Mouse (Mus musculus): ENCODE data around the gene Fam243. TPM values are rescaled to one million over a fixed set of nuclear protein-coding genes. Genes with fewer than 3 reads are reported as not detected.

Gene Fam243
- polyA plus RNA-seq, 1 experiment: not detected

DNA sequence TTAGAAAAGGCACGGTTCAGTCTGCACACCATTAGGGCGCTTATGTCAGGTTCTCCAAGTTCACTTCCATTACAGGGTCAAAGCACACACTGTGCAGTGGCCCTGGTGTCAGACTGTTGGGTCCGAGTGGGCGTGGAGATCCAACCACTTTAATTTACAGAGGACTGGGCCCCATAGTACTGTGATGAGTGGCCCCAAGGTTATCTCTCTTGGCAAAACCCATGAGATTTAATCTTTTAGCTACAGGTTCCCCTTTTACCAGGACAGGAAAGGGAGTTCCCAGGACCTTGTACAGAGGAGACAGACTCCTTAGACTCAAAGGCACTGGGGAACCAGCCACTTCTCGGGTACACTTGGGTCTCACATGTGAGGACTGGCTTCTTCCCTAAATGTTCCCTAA is 34.1 kb upstream of the Fam243 start:
- Histone ChIP-seq H3K27ac (ENCODE audit: insufficient read depth, low read depth, low read length) (no peak overlapping the region), H3K4me3 (ENCODE audit: insufficient read depth, low read depth, low read length) (no peak overlapping the region), H3K4me1 (ENCODE audit: control insufficient read depth, insufficient read depth, low read length) (0 out of 2 replicates have a peak, but pooled peaks cover 3% of the 10 kb centered on the region)
- TF ChIP-seq POLR2A (IDR thresholded peaks at IDR 0.05; ENCODE audit: insufficient read depth, low read depth, low read length) (no peak), CTCF (IDR thresholded peaks at IDR 0.05; ENCODE audit: insufficient read depth, low read depth, low read length) (no peak)
- 91% methylated on average over 5 of the region's 5 CpGs for WGBS

DNA sequence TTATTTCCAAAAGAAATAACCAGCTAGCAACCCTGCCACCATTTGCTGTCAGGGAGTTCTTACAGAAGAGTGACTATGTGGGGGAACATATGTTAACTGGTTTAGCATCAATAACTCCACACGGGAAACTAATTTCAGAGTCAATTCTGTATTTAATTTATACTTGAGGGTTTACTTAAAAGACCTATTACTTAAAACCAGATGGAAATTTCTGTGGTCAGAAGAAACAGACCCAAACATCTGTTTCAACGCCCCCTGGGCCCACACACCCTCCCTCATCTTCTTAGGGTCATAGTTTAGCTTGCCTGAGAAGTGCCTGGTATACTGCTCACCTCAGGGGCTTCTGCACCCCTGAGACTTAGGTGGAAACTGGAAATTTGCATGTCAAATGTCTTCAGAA is 32.7 kb upstream of the Fam243 start:
- Histone ChIP-seq H3K27ac (ENCODE audit: insufficient read depth, low read depth, low read length) (no peak overlapping the region), H3K4me1 (ENCODE audit: control insufficient read depth, insufficient read depth, low read length) (0 out of 2 replicates have a peak, but pooled peaks cover 3% of the 10 kb centered on the region), H3K4me3 (ENCODE audit: insufficient read depth, low read depth, low read length) (no peak overlapping the region)
- WGBS: 79% methylated on average over 2 of the region's 2 CpGs
- TF ChIP-seq POLR2A (IDR thresholded peaks at IDR 0.05; ENCODE audit: insufficient read depth, low read depth, low read length) (no peak), CTCF (IDR thresholded peaks at IDR 0.05; ENCODE audit: insufficient read depth, low read depth, low read length) (no peak)

DNA sequence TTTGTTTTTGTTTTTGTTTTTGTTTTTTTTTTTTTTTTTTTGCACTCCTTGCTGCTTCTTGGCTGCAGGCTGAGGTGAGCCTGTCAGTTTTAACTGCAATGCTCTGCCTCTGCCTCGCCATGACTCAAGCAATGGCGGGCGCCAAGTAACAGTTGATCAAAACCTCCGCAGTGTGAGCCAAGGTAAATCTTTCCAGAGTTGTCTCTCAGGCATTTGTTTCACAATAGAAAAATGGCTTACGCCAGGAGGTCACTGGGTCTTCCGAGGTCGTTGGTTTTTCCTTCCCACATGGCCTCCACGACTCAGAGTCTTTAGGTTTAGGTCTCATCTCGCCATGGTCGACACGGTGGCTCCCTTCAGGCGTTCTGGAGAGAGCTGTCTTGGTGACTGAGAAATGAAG is 32.1 kb upstream of the Fam243 start:
- H3K4me1 ChIP-seq (ENCODE audit: control insufficient read depth, insufficient read depth, low read length): no peaks in the 10 kb centered on the region
- WGBS: 90% methylated on average over 12 of the region's 12 CpGs
- no peak for TF ChIP-seq CTCF (IDR thresholded peaks at IDR 0.05; ENCODE audit: insufficient read depth, low read depth, low read length)
- H3K4me3 ChIP-seq (ENCODE audit: insufficient read depth, low read depth, low read length): no peak overlapping the region
- no peak overlapping the region for H3K27ac ChIP-seq (ENCODE audit: insufficient read depth, low read depth, low read length)

DNA sequence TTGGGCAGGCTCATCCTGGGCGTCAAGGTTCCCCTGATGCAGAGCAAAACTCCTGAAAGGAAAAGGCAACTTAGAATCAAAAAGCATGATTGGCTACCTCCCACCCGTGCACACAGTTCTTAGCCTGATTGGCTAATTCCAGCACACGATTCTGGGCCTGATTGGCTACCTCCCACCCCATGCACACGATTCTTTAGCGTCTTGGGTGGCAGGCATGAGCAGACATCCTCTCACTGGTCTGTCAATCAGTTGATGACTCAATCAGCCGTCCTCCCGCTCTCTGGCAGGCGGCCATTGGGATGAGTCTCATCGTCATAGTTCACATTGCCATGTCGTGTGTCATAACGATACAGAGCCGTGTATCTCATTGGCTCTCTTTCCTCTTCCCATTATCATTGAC is 27.7 kb upstream of the Fam243 start:
- whole genome bisulfite sequencing: 85% methylated on average over 12 of the region's 12 CpGs
- H3K4me1 ChIP-seq (ENCODE audit: control insufficient read depth, insufficient read depth, low read length): no peaks in the 10 kb centered on the region
- H3K4me3 ChIP-seq (ENCODE audit: insufficient read depth, low read depth, low read length): no peak overlapping the region
- H3K27ac ChIP-seq (ENCODE audit: insufficient read depth, low read depth, low read length): no peak overlapping the region
- TF ChIP-seq CTCF (IDR thresholded peaks at IDR 0.05; ENCODE audit: insufficient read depth, low read depth, low read length) (no peak), POLR2A (IDR thresholded peaks at IDR 0.05; ENCODE audit: insufficient read depth, low read depth, low read length) (no peak)

DNA sequence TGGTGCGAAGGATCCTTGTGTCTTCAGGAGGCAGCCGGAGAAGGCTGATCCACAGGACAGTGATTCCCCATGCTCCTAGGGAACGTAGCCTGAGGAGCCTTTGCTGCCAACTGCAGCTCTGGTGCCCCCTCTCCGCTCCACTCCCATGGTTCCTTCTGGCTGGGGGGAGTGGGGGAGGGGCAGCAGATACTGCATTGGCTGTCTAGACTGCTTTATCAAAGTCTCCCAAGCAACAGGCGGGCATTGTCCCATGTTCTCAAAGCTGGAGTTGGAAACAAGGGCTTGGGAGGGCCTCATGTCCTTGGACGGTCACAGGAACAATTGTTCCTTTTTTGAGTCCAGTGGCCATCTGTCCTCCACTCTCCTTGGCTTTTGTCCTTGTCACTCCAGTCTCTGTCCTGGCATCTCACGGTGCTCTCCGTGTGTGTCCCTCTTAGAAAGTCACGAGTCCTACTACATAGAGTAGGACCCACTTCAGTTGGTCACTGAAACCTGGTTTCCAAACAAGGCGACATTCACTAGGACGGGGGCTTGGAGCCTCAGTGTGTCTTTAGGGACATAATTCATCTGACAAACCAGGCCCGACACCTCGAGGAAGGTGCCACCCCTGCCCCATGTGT is 25.2 kb upstream of the Fam243 start:
- Histone ChIP-seq H3K4me3 (ENCODE audit: insufficient read depth, low read depth, low read length) (no peak overlapping the region), H3K27ac (ENCODE audit: insufficient read depth, low read depth, low read length) (no peak overlapping the region), H3K4me1 (ENCODE audit: control insufficient read depth, insufficient read depth, low read length) (no peaks in the 10 kb centered on the region)
- 74% methylated on average over 13 of the region's 13 CpGs for WGBS
- no peak for TF ChIP-seq POLR2A (IDR thresholded peaks at IDR 0.05; ENCODE audit: insufficient read depth, low read depth, low read length)
- TF ChIP-seq CTCF (IDR thresholded peaks at IDR 0.05; ENCODE audit: insufficient read depth, low read depth, low read length): no peak

DNA sequence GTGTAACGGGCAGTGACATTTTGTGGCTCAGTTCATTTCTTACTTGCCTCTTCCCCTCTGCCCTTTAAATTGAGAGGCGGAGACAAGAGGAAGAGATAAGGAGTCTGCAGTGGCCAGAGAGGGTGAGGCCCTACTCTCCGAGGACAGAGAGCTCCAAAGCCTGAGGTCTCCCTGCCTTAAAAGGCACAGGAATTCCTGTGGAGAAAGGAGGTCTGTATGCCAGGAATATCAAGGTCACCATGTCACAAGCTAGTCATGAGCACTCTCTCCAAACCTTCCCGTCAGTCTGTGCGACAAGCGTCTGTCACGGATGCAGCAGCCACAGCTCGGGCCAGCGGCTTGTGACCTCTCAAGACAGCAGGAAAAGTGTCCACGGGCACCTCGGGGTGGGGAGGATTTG is 23.9 kb upstream of the Fam243 start:
- Histone ChIP-seq H3K4me1 (ENCODE audit: control insufficient read depth, insufficient read depth, low read length) (peaks cover 3% of the 10 kb centered on the region; the same call in 1 of the 2 replicates), H3K27ac (ENCODE audit: insufficient read depth, low read depth, low read length) (no peak overlapping the region), H3K4me3 (ENCODE audit: insufficient read depth, low read depth, low read length) (no peak overlapping the region)
- WGBS: 82% methylated on average over 11 of the region's 11 CpGs
- TF ChIP-seq POLR2A (IDR thresholded peaks at IDR 0.05; ENCODE audit: insufficient read depth, low read depth, low read length): no peak
- TF ChIP-seq CTCF (IDR thresholded peaks at IDR 0.05; ENCODE audit: insufficient read depth, low read depth, low read length): no peak

DNA sequence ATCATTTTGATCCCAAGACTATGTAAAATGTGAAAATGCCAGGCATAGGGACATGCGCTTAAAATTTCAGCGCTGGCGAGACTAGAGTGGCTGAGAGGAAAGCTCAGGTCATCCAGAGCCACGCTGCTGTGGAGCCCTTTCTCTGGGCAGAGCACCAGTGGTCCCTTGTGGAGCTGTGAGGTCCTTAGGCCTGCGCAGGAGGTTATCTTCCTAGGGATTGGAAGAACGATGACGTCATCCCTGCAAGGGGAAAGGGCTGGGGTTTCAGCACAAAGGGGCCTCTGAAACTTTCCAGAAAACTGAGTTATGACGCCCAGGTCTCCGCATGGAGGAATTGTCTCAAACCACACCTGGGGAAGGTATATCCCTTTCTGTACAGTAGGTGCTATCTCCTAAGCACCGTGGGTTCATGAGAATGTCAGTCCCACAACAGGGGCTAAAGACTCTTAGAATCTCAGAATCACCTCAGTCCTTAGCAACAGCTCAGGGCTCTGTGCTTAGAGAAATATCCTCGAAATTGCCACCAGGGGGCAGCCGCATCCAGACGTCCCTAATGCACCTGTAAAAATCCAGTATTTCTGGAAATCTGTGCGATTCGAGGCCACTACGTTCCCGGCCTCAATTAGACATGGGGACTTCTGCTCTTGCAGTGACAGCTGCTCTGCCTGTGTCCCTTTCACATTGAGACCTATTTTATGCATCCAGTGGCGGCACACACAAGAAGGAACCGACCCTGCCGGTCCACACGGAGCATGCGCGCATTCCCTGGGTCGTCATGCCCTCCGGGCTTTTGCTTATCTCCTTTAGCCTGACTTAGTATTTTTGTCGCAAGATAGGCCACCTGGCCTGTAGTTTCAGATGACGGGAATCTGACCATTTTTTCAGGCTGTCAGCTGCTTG is 19.6 kb upstream of the Fam243 start:
- Histone ChIP-seq H3K27ac (ENCODE audit: insufficient read depth, low read depth, low read length) (no peak overlapping the region), H3K4me1 (ENCODE audit: control insufficient read depth, insufficient read depth, low read length) (peaks cover 3% of the 10 kb centered on the region; the same call in 1 of the 2 replicates), H3K4me3 (ENCODE audit: insufficient read depth, low read depth, low read length) (peak overlapping the region; percentile 53)
- WGBS: 25% methylated on average over 27 of the region's 27 CpGs
- TF ChIP-seq POLR2A (IDR thresholded peaks at IDR 0.05; ENCODE audit: insufficient read depth, low read depth, low read length): no peak
- TF ChIP-seq CTCF (IDR thresholded peaks at IDR 0.05; ENCODE audit: insufficient read depth, low read depth, low read length): peak; percentile 73

DNA sequence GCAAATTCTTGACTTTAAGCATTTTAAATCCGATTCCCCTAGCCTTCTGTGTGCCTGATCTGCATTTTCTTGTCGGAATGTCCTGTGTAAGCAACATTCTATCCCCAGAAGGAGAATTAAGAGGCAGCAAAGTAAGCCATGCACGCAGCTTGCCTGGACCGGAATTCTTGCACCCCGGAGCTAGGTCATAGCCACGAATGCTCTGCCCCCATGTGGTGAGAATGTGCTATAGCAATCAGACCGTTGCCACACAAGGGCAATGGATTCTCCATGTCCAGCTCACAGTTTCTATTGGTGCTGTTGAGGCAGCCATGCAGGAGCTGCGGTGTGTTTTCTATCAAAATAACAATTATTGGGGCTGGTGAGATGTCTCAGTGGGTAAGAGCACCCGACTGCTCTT is 15.0 kb upstream of the Fam243 start:
- WGBS: 5% methylated on average over 9 of the region's 9 CpGs
- TF ChIP-seq CTCF (IDR thresholded peaks at IDR 0.05; ENCODE audit: insufficient read depth, low read depth, low read length): peak; percentile 75
- TF ChIP-seq POLR2A (IDR thresholded peaks at IDR 0.05; ENCODE audit: insufficient read depth, low read depth, low read length): no peak
- no peak overlapping the region for H3K4me3 ChIP-seq (ENCODE audit: insufficient read depth, low read depth, low read length)
- peaks cover 3% of the 10 kb centered on the region; the same call in 1 of the 2 replicates for H3K4me1 ChIP-seq (ENCODE audit: control insufficient read depth, insufficient read depth, low read length)
- H3K27ac ChIP-seq (ENCODE audit: insufficient read depth, low read depth, low read length): no peak overlapping the region

DNA sequence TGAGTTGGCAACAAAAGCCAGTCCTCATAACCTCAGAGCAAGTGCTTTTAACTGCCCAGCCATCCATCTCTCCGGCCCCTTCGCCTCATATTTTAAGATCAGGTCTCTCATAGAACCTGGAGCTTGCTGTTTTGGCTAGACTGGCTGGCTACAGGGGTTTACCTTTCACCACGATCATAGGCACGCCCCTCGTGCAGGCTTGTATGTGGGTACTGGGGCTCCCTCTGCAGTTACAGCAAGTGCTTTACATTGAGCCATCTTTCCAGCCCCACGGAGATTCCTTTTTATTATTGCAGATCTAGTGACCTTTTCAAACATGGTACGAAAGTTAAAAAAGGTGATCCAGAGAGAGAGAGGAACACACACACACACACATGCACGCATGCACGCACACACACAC is 13.4 kb upstream of the Fam243 start:
- 63% methylated on average over 9 of the region's 9 CpGs for WGBS
- no peak overlapping the region for H3K4me3 ChIP-seq (ENCODE audit: insufficient read depth, low read depth, low read length)
- TF ChIP-seq CTCF (IDR thresholded peaks at IDR 0.05; ENCODE audit: insufficient read depth, low read depth, low read length) (no peak), POLR2A (IDR thresholded peaks at IDR 0.05; ENCODE audit: insufficient read depth, low read depth, low read length) (no peak)

More for the DNA sequence above, 13.4 kb upstream of the Fam243 start:
- Histone ChIP-seq H3K27ac (ENCODE audit: insufficient read depth, low read depth, low read length) (no peak overlapping the region), H3K4me1 (ENCODE audit: control insufficient read depth, insufficient read depth, low read length) (no peaks in the 10 kb centered on the region)
